ENCODE assay signal across 8 mouse cellular contexts in genomic region chr5:73292502-73293457, GRCm38 (mm10). TPM values are rescaled to one million over a fixed set of nuclear protein-coding genes. Genes with fewer than 3 reads are reported as not detected.
DNase-seq lines count a peak whose midpoint lies in the region; ATAC-seq lines count a peak whose summit lies in the region.

Ociad1 (plus strand) TSS chr5:73292784.

- H3K4me2 ChIP-seq in hindbrain, embryonic 11.5 days (replicated peaks; ENCODE audit: low read depth, low read length), result peak within 1 kb of the TSS; percentile 58

- no peaks in the 10 kb centered on the region for H3K4me1 ChIP-seq in hindbrain, embryonic 11.5 days (replicated peaks; ENCODE audit: control insufficient read depth, insufficient read depth, low read length)

- peak within 1 kb of the TSS; percentile 93 for H3K27ac ChIP-seq in hindbrain, embryonic 11.5 days (ENCODE audit: low read depth, low read length)

- peak; percentile 100 for ATAC-seq in hindbrain, embryonic 11.5 days (ENCODE audit: low FRiP score)

- no peaks in the 10 kb centered on the region for H3K9me3 ChIP-seq in hindbrain, embryonic 11.5 days (ENCODE audit: control insufficient read depth, low read length)

- H3K36me3 ChIP-seq in hindbrain, embryonic 11.5 days (ENCODE audit: control insufficient read depth, insufficient read depth, low read length), result peaks cover 3% of the 10 kb centered on the region; the same call in 1 of the 2 replicates

- WGBS in hindbrain, embryonic 11.5 days, result under 1% methylated on average over 54 of the region's 58 CpGs

- H3K4me3 ChIP-seq in hindbrain, embryonic 11.5 days (ENCODE audit: low read depth, low read length), result peak within 1 kb of the TSS; percentile 95

- no peaks in the 10 kb centered on the region for H3K27me3 ChIP-seq in hindbrain, embryonic 11.5 days (ENCODE audit: control insufficient read depth, insufficient read depth, low read length)

- peak; percentile 95 for DNase-seq in Muller cell, postnatal 12 days (ENCODE audit: inconsistent ontology term)
- DNase-seq in cerebellum, adult 9-11 months, result peak; percentile 97
- peak; percentile 91 to 98 for DNase-seq in frontal cortex, adult 2 months (ENCODE audit: extremely low spot score in 1 of 2, low spot score in 1 of 2)
- DNase-seq in hindbrain, embryonic 11.5 days (ENCODE audit: low spot score), result peak; percentile 98
- DNase-seq in layer of hippocampus, postnatal 10 days (ENCODE audit: low spot score in 2 of 2), result peak; percentile 93 to 94
- DNase-seq in lung, postnatal 10 days, result peak; percentile 97
- peak; percentile 91 for DNase-seq in ovary, postnatal 36 days (ENCODE audit: low spot score)
- DNase-seq in thymus, postnatal 25 days, result peak; percentile 93

- H3K9ac ChIP-seq in hindbrain, embryonic 11.5 days (ENCODE audit: low read depth, low read length), result peak within 1 kb of the TSS; percentile 91

RNA-seq across cellular contexts. Expression of gene Ociad1, which starts in this region (rescaled TPM):
- 357 and 372 TPM in 2 replicates for polyA plus RNA-seq in frontal cortex, adult 2 months (2012; rRNA removed)
- 148 and 177 TPM in 2 replicates for polyA plus RNA-seq in hindbrain, embryonic 11.5 days (2014; fragmentation: Nextera tagmentation; extraction: Ambion mirVana)
- 100 to 1,000 TPM; 325 to 333 TPM for total RNA-seq in layer of hippocampus, postnatal 10 days (2021)

Comparison
In these comparisons a context has a peak if more than half of its experiments do, and no peak if none do; other contexts are left out.
1. Peak in every context shown above with its lines: DNase-seq, ATAC-seq, H3K4me3 ChIP-seq and H3K27ac ChIP-seq.